Mouse (Mus musculus): ENCODE data around the gene Mapk9.
"Not testable (repeated sequence)": the region's sequence is repeated elsewhere in the genome, so short reads cannot be mapped to it uniquely, and the experiment has no call there.

Mapk9 gene

DNA sequence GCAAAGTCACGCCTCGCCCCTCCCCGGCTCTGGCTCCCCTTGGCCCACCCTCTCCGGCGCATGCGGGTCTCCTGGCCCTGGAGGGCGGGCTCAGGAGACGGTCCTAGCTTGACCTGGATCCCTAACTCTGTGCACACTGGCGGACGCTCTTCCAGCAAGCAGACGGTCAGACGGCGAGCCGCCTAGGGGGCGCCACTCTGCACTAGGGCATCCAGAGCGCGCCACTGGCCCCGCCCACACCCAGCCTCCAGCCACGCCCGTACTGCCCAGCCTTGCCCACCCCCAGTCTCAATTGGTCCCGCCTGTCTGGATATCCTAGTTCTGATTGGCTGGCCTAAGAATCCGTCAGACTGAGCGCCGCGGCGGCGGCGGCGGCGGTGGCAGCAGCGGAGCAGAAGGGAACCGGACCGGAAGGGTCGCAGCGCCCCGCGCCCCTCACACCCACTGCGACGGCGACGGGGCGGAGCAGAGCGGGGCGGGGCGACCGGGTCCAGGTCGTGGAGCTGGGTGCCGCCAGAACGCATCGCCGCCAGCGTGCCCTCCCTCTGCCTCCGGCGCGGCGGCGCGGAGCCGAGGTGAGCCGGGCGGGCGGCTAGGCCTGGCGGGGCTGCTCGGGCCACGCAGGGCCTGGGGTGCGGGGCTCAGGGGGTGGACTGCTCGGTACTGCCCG is at the start of gene Mapk9:
Gene Mapk9 (plus strand): TSS at position 351 of the 670 bp plus-strand sequence.
- peak; percentile 98 to 99 for DNase-seq

- no peak for DNase-seq
Observed at GRCm38 (mm10) chr11:49798931-49799330, 47.6 kb upstream of the Mapk9 start.

DNA sequence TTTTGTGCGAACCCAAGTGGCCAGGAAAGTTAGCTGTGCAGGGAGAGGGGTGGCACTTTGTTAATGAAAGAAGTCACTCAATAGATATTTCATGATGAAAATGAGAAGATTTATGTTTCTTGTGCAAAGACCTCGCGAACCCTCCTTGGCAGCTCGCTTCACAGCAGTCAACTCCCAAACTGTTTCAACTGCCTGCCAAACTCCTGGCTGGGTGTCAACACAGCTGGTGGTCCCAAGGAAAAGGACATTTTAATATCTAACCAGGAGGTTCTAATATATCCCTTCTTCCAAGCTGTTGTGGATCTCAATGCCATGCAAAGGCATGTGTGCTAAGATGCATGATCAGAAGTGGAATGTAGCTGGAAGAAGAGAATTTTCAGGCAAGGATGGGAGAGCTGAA is 45.0 kb upstream of the Mapk9 start:
- DNase-seq = peak in 1 of 2 experiments; percentile 4

DNA sequence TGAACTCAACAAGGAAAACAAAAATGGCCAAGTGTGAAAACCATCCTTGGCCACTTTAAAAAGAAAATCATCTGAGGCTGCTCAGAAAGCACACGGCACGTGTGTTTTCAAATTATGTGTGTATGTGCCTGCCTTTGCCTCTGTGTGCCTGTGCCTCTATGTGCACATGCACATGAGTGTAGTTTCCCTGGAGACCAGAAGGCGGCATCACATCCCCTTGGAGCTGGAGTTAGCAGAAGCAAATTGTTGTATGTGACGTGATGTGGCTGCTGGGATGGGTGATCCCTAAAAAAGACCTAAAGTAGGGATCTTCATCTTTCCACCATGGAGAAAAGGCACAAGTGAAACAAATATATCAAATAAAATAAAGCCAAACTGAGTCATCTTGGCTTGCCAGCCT is 42.8 kb upstream of the Mapk9 start:
- no peak for DNase-seq

GRCm38 (mm10) chr11:49806218-49806617 is 40.3 kb upstream of the Mapk9 start:
- no peak for DNase-seq

GRCm38 (mm10) chr11:49808946-49809345 is 37.6 kb upstream of the Mapk9 start:
- no peak for DNase-seq

DNA sequence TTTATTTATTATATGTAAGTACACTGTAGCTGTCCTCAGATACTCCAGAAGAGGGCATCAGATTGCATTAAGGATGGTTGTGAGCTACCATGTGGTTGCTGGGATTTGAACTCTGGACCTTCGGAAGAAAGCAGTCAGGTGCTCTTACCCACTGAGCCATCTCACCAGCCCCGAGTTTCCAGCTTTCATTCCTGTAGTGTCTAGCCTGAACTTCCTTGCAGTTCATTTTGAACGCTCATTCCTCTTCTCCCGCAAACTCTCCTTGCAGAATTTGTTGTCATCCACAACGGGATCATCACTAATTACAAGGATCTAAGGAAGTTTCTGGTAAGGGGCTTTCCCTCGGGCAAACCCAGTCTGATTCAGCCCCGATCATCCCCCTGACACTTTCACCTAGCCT is 35.9 kb upstream of the Mapk9 start:
- DNase-seq = not testable (repeated sequence)

DNA sequence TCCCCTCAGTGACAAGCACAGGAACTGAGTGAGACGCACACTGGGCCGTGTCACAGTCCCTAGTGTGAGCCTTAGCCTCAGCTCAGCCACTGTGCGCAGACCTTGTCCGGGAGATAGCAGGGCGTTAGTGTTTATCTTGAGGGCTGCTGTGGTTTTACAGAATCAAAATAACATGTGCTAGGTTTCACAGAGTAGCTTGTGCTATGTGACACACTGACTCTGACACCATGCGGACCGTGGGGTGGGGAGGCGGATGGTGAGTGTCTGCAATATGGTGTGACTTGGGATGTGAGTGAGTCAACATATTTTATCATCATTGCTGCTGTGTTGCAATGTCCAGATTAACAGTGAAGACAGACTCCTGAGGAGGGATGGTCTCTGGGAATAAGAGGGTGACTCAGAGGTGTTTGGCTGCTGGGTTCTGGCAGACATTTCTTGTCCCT is 35.4 kb upstream of the Mapk9 start:
- no peak for DNase-seq

DNA sequence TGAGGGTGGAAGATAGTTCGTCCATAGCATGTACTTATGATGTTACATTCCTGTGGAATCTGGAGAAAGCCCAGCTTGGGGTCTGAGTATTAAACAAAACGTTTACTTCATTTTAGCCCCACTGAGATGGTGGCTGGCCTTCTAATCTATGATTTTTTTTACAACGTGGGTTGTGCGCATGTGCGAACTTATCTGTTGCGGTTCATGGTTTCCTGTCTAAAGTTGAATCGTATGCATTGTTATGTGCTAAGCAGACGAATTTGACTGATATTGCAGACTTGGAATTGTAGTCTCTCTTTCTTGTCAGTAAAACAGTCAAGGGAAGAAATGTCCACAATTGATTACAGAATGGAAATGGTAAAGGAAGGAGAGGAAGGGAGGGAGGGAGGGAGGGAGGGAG is 34.7 kb upstream of the Mapk9 start:
- DNase-seq = no peak

DNA sequence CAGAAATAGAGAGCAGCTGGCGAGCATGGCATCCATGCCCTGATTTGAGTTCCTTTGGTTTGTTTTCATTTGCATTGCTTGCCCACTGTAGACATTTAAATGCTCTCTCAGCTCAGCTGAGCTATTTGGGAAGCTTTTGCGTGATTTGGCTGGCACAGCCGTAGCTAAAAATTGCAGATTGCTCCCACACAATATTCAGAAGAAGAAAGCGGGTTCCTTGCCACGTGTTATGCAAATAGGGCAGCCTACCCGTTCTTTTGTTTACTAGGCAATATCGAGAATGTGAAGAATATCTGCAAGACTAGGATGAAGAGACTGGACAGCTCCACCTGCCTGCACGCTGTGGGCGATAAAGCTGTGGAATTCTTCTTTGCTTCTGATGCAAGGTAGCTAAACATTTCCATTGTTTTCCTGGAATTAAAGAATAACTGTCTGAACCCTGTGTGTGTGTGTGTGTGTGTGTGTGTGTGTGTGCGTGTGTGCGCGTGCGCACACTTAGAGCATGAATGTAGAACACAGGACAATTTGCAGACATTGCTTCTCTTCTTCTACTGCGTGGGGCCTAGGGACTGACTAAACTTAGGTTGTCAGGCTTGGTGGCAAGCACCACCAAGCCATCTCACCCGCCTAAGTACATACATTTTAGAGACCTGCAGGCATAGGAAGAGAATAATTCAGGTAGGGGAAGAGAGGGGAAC is 27.5 kb upstream of the Mapk9 start:
- DNase-seq = no peak

- DNase-seq = no peak
Observed at GRCm38 (mm10) chr11:49819676-49820075, 26.9 kb upstream of the Mapk9 start.

GRCm38 (mm10) chr11:49820928-49821327 is 25.6 kb upstream of the Mapk9 start:
- DNase-seq = no peak

DNA sequence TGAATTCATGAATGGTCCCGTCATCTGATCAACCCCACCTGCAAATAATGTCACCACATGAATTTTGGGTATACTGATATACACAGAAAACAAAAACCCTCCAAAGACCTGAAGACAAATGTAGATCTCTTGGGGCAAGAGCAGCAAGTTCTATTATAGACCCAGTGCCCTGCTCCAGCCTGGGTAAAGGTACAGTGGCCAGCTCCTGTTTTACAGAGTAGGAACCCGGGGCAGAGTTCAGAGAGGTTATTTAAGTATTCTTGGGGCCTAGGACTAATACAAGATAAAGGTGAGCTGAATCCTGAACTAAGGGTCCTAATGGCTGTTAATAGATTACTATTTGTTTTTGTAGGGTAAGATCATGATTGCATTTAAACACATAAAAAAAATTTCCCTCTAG is 25.0 kb upstream of the Mapk9 start:
- no peak for DNase-seq

DNA sequence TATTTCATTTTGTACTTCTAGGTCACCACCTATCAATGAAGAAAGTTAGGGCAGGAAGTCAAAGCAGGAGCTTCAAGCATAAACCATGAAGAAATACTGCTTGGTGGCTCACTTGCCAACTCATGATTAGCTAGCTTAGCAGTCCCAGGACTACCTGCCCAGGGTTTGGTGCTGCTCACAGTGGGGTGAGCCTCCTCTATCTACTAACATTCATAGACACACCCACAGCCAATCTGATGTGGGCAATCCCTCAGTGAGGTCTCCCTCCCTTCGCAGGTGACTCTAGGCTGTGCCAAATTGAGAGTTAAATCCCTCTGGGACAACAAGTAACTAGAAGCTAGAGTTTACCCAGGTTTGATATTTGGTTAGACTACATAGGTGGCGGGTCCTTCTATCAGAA is 24.2 kb upstream of the Mapk9 start:
- DNase-seq = no peak

- DNase-seq = peak; percentile 40 to 56
Observed at GRCm38 (mm10) chr11:49824896-49825295, 21.7 kb upstream of the Mapk9 start.

DNA sequence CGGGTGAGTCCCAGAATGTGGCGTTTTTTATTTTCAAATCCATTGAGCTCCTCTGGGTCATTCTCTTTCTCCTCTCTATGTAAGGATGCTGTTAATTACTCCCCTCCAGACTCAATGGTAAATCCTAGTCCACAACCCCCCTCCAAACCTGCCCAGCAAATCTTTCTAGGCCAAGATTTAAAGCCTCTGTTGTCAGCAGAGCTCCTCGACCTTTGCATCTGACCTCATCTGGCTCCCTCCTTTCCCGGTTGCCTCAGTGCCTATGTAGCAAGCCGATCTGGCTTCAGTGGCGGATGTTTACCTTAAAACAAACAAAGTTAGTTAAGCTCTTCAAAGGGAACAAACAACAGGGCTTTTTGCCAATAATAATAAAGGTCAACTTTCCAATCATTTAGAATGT is 19.3 kb upstream of the Mapk9 start:
- no peak for DNase-seq

DNA sequence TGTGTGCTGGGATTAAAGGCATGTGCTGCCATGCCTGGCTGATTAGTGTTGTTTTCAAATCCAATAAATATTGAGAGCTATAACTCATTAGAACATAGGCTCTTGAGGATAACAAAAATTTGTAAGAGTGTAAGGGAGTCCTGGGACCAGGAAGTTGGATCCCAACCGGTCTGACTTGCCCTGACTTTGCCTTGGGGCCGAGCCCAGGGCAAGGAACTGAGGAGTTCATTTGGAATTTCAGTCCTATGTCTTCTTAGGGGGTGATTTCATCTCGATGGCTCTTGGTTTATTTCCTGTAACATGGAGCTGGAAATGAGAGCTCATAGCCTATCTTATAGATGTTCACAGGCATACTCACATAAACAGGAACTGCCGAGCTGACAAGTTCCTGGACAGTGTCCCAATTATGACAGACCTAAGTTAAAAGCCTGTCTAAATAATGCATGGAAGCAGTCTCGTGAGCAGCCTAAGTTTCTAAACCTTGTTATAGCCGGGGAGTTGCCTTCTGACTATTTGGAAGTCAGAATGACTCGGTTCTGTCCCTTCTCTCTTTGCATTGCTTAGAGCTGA is 17.3 kb upstream of the Mapk9 start:
- no peak for DNase-seq

DNA sequence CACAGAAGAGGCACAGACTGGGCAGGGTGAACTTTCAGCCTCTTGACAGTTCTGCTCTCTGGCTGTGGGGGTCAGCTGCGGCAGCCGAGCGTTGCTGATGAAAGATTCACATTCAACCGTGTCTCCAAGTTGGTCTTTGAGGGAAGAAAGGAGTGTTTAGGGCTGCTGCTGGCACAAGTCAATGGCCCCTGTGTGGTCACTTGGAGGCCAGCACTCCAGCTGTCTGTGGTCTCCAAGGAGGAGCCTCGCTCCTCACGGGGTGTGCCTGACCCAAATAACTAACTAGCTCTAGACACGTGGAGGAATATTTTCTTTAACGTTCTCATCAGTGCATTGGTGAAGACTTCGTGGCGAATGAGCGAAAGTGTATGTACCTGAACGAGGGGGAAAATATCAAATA is 14.6 kb upstream of the Mapk9 start:
- no peak for DNase-seq

DNA sequence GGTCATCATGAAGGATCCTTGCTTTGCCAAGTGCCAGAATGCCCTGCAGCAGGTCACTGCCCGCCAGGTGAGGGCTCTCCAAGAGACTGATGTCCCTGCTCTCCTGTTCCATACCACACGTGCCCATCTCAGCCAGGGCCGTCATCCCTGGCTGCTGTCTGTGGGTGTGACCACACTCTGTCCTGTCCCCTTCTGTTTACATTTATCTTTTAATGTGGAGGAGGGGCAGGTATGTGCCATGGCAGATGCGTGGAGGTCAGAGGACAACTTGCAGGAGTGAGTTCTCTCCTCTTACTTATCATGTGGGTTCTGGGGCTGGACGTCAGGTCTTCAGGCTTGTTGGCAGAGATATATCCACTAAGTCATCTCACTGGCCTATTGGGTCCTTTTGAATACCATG is 13.6 kb upstream of the Mapk9 start:
- DNase-seq = no peak

DNA sequence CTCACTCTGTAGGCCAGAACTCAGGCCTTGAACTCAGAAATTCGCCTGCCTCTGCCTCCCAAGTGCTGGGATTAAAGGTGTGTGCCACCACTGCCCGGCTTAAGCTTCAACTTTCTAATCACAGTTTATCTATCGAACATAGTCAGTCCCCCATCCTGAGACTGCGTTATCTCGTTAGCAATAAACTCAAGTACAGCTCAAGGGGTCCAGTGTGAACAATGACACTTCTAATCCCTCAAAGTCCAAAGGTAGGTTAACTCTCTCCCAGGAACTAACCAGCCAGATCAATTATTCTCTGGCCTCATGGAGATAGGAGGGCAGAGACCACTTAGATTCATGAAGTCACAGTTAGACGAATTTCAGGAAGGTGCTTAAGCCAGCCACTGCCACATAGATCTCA is 12.3 kb upstream of the Mapk9 start:
- no peak for DNase-seq

DNA sequence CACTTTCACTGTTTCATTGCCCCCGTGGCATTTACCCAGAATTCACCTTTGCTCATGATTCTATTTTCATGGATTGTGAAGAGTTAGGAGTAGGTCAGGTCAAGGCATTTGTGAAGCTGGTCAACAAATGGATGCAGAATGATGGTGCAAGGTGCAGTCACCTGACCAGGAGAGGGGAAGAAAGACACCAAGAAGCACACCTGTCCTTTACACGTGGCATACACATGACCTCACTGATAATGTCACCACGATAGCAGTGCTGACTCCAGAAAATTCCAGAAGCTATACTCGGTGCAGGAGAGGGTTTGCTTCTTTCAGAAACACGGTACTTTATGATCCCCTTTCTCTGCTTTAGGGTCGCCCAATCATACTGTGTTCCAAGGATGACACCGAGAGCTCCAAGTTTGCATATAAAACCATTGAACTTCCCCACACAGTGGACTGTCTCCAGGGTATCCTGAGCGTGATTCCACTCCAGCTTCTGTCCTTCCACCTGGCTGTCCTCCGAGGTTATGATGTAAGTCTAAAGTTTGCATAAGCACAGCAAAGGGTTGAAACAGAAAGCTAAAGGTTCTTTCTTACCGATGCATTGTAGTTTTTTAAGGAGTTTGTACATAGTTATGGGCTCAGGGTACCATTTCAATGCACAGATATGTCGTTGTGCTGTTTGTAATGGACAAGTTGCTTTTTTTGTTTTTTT is 11.1 kb upstream of the Mapk9 start:
- DNase-seq = no peak

DNA sequence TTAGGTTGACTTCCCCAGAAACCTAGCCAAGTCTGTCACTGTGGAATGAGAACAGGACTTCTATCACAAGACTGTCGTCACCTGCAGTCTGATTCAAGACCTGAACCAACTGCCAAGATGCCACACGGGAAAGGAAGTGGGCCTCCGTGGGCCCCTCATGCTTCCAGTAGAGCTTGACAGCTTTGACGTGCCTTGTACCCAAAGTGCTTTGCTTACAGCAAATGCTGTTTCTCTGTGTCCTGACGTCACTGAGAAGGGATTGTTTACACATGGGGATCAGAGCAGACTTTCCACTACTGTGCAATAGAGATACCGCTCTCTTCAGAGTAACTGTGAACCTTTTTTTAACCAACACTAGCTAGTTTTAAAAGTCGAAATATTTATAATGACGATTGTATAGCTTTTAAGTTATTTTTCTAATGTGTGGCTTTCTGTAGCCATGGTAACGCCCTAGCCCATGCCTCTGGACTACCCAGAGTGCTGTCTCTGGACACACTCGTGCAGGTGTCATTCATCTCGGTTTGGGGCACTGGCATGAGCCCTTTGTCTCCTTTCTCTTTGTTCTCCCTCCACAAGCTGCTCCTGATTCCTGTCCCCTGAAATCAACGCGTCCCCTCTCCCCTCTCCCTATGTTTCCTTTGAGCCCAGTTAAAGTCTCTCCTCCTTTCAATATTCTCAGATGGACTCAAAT is 8.7 kb upstream of the Mapk9 start:
- DNase-seq = no peak

- no peak for DNase-seq
Observed at GRCm38 (mm10) chr11:49840666-49841065, 5.9 kb upstream of the Mapk9 start.
